ENCODE assay signal across 19 mouse cellular contexts in genomic region chr19:53251656-53252055, GRCm38 (mm10). TPM values are rescaled to one million over a fixed set of nuclear protein-coding genes. Genes with fewer than 3 reads are reported as not detected.
DNase-seq lines count a peak whose midpoint lies in the region; ATAC-seq and TF ChIP-seq lines count a peak whose summit lies in the region.
"Had no signal": no experiment of that assay in that cellular context is flagged by ENCODE, and none has a peak within 500 bp of the region (broad histone marks: within the 10 kb centered on the region; RNA-seq: fewer than 3 reads in every experiment).

No protein-coding gene starts in this region.

- 85% methylated on average over 3 of the region's 3 CpGs for WGBS in lung, adult 2 months
- 88% methylated on average over 3 of the region's 3 CpGs for WGBS in hindbrain, embryonic 10.5 days

- TF ChIP-seq CTCF in lung, adult 2 months (IDR thresholded peaks at IDR 0.05; ENCODE audit: insufficient read depth, low read length): no peak

- no peaks in the 10 kb centered on the region for H3K9me3 ChIP-seq in hindbrain, embryonic 10.5 days
- H3K9me3 ChIP-seq: embryonic facial prominence, embryonic 12.5 days; heart, embryonic 15.5 days; kidney, embryonic 15.5 days; midbrain, embryonic 13.5 days had no signal

- no peak for TF ChIP-seq POLR2A in lung, adult 2 months (IDR thresholded peaks at IDR 0.05; ENCODE audit: borderline replicate concordance, extremely low read depth, low read depth, low read length)

- no peak overlapping the region for H3K4me3 ChIP-seq in lung, adult 2 months (replicated peaks; ENCODE audit: extremely low read depth, low read depth, low read length)
- no peak overlapping the region for H3K4me3 ChIP-seq in hindbrain, embryonic 10.5 days
- H3K4me3 ChIP-seq: embryonic facial prominence, embryonic 12.5 days; heart, adult 2 months; heart, embryonic 15.5 days; kidney, embryonic 15.5 days; left cerebral cortex, adult 2 months; limb, embryonic 12.5 days; midbrain, embryonic 13.5 days had no signal

- H3K27me3 ChIP-seq in hindbrain, embryonic 10.5 days (ENCODE audit: insufficient read depth, poor library complexity, severe bottlenecking): no peaks in the 10 kb centered on the region
- H3K27me3 ChIP-seq: embryonic facial prominence, embryonic 12.5 days; heart, embryonic 15.5 days; kidney, embryonic 15.5 days; limb, embryonic 12.5 days; midbrain, embryonic 13.5 days had no signal

- H3K36me3 ChIP-seq in hindbrain, embryonic 10.5 days: 0 out of 2 replicates have a peak, but pooled peaks cover 2% of the 10 kb centered on the region
- H3K36me3 ChIP-seq: midbrain, embryonic 13.5 days had no signal

- no peak overlapping the region for H3K27ac ChIP-seq in hindbrain, embryonic 10.5 days
- H3K27ac ChIP-seq: embryonic facial prominence, embryonic 12.5 days; heart, adult 2 months; heart, embryonic 15.5 days; kidney, embryonic 15.5 days; left cerebral cortex, adult 2 months; limb, embryonic 12.5 days; macrophage; midbrain, embryonic 13.5 days had no signal

- DNase-seq in lung, adult 18-20 months: peak; percentile 48 to 51
- no peak for DNase-seq in lung, adult 2 months
- DNase-seq in lung, postnatal 25 days (ENCODE audit: low spot score): peak; percentile 38
- DNase-seq in testis, postnatal 14 days (ENCODE audit: low spot score): no peak
- DNase-seq in left cerebral cortex, adult 18-20 months (ENCODE audit: low spot score in 2 of 2): no peak
- DNase-seq in hindbrain, embryonic 10.5 days (ENCODE audit: low spot score): no peak
- DNase-seq: cerebellum, adult 8-10 months; heart, adult 2 months; spleen, adult 18-20 months; thymus, postnatal 25 days had no signal

- peak; percentile 48 for ATAC-seq in granulocyte monocyte progenitor cell, adult 5-6 weeks (replicated peaks; ENCODE audit: poor library complexity, severe bottlenecking)
- ATAC-seq: forebrain, embryonic 16.5 days; midbrain, embryonic 13.5 days had no signal

- no peaks in the 10 kb centered on the region for H3K4me1 ChIP-seq in lung, adult 2 months (ENCODE audit: control insufficient read depth, insufficient read depth, low read length)
- peaks cover 4% of the 10 kb centered on the region; the same call in 1 of the 2 replicates for H3K4me1 ChIP-seq in hindbrain, embryonic 10.5 days (replicated peaks)
- H3K4me1 ChIP-seq: embryonic facial prominence, embryonic 12.5 days had no signal

RNA-seq across cellular contexts. Expression of gene Mxi1, which starts 58.7 kb away (rescaled TPM):
- 17.0 and 21.5 TPM in 2 replicates for polyA plus RNA-seq in lung, adult 2 months (2012; rRNA removed)
- 19.6 and 28.2 TPM in 2 replicates for total RNA-seq in granulocyte monocyte progenitor cell, adult 5-6 weeks (2014; fragmentation: Nextera tagmentation)
- total RNA-seq in granulocyte monocyte progenitor cell, adult 5-6 weeks (2017): 50.7 and 54.9 TPM in 2 replicates
- total RNA-seq in left cerebral cortex, adult 18-20 months (2021): 10 to 100 TPM; 76.1 to 89.7 TPM
- polyA plus RNA-seq in hindbrain, embryonic 10.5 days (2016; fragmentation: Nextera tagmentation; extraction: Ambion mirVana): 33.3 and 47.9 TPM in 2 replicates

Comparison
In these comparisons a context has a peak if more than half of its experiments do, and no peak if none do; other contexts are left out.
1. DNase-seq: peak in lung, adult 18-20 months (2 of 2) and lung, postnatal 25 days (single experiment); none in lung, adult 2 months (single experiment), testis, postnatal 14 days (single experiment), left cerebral cortex, adult 18-20 months (0 of 2) and hindbrain, embryonic 10.5 days (single experiment).